Mouse (Mus musculus): ENCODE results near the gene Iqcf3. TPM values are rescaled to one million over a fixed set of nuclear protein-coding genes. Genes with fewer than 3 reads are reported as not detected.
"Not testable (repeated sequence)": the region's sequence is repeated elsewhere in the genome, so short reads cannot be mapped to it uniquely, and the experiment has no call there.

Iqcf3 gene
- not detected in 2 replicates for polyA plus RNA-seq (2015; fragmentation: Nextera tagmentation; extraction: Ambion mirVana)

DNA sequence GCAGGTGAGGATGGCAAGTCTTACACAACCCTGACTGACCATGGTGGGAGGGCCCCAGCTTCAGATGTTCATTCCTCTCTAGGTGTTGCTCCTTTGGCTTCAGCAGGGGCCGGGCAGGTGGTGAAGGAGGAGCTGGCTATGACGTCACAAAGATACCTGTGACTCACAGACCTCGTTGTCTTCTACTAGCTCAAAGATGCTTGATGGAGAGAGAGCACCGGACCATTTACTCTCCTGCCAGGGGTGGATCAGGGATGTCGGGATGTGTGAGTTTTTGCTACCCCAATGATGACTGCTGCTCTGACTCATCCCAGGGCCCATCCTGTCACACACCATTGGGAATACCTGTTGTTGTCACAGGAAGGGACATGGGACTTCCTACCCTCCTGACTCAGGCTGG is at the start of gene Iqcf3:
Gene Iqcf3, minus strand, starts transcription at position 101 of the 400 bp plus-strand sequence.
- Histone ChIP-seq H3K4me2 (no peak within 1 kb of the TSS), H3K9me3 (replicated peaks) (no peaks in the 10 kb centered on the region), H3K4me1 (no peaks in the 10 kb centered on the region), H3K9ac (replicated peaks) (no peak within 1 kb of the TSS), H3K27me3 (replicated peaks) (no peaks in the 10 kb centered on the region), H3K36me3 (no peaks in the 10 kb centered on the region), H3K4me3 (replicated peaks) (no peak within 1 kb of the TSS), H3K27ac (replicated peaks) (no peak within 1 kb of the TSS)
- WGBS = 94% methylated on average over 5 of the region's 5 CpGs
- ATAC-seq (ENCODE audit: low FRiP score) = no peak

DNA sequence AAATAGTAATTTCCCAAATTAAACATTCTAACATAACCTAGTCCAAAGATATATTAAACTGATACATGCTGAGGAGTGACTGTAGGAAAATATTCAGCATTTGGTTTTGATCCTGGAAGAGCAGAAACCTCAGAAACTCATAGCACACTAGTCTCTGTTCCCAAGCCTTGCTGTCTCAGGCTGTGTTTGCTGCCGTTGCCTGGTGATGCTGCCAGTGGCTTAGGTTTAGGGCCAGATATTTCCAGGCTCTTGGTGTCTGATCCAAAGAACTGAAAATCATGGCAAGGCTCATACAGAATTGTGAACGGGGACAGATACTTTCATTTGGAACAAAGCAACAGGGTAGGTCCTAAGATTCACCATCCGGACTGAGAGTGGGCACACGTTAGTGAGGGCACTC is 49.3 kb upstream of the Iqcf3 start:
- Histone ChIP-seq H3K27me3 (replicated peaks) (no peaks in the 10 kb centered on the region), H3K9me3 (replicated peaks) (no peaks in the 10 kb centered on the region), H3K9ac (replicated peaks) (no peak overlapping the region), H3K4me3 (replicated peaks) (no peak overlapping the region), H3K36me3 (no peaks in the 10 kb centered on the region), H3K27ac (replicated peaks) (no peak overlapping the region), H3K4me2 (no peak overlapping the region), H3K4me1 (no peaks in the 10 kb centered on the region)
- no peak for ATAC-seq (ENCODE audit: low FRiP score)
- 85% methylated on average over 4 of the region's 4 CpGs for WGBS

DNA sequence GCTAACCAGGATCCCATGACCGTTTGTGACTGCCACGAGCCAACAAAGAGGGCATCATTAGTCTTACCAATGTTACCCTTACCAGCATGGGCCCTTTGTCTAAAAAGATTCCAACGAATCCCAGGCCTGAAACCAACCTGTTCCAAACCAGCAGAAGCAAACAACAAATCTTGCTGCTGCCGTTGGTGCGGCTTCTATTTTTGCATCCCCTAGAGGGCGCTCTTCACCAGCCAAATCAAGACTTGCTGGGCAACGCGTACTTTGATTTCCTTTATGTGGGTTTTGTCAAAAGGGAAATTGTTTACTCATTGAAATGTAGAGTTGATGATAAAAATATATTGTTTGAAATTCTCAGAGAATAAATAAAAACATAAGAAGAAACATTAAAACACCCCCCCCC is 39.1 kb upstream of the Iqcf3 start:
- H3K36me3 ChIP-seq = no peaks in the 10 kb centered on the region
- no peak overlapping the region for H3K4me2 ChIP-seq
- H3K4me1 ChIP-seq = 0 out of 2 replicates have a peak, but pooled peaks cover 3% of the 10 kb centered on the region
- H3K4me3 ChIP-seq (replicated peaks) = no peak overlapping the region
- no peaks in the 10 kb centered on the region for H3K9me3 ChIP-seq (replicated peaks)
- no peak overlapping the region for H3K9ac ChIP-seq (replicated peaks)
- no peak for ATAC-seq (ENCODE audit: low FRiP score)
- H3K27me3 ChIP-seq (replicated peaks) = no peaks in the 10 kb centered on the region
- 22% methylated on average over 8 of the region's 8 CpGs for WGBS
- no peak overlapping the region for H3K27ac ChIP-seq (replicated peaks)

DNA sequence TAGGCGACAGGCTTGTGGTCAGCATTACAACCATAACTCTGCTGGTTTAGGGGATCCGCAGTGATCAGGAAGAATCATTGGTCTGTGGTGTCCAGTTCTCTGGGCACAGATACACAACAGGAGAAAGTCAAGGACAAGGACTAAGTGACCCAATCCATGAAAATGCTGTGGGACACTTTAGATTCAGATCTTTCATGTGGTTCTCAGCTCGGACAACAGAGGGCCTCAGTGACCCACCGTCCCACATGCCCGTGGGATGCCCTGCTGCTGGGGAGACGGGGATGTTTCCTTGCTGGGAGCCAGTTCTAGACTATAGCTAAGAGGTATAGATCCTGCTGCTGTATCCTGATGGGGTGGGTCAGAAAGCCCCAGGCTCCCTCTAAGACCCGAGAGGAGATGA is 37.0 kb upstream of the Iqcf3 start:
- Histone ChIP-seq H3K4me3 (replicated peaks) (no peak overlapping the region), H3K9me3 (replicated peaks) (no peaks in the 10 kb centered on the region), H3K4me1 (0 out of 2 replicates have a peak, but pooled peaks cover 4% of the 10 kb centered on the region), H3K4me2 (no peak overlapping the region), H3K9ac (replicated peaks) (no peak overlapping the region), H3K27me3 (replicated peaks) (no peaks in the 10 kb centered on the region), H3K36me3 (no peaks in the 10 kb centered on the region), H3K27ac (replicated peaks) (no peak overlapping the region)
- WGBS = 41% methylated on average over 7 of the region's 7 CpGs
- ATAC-seq (ENCODE audit: low FRiP score) = no peak

DNA sequence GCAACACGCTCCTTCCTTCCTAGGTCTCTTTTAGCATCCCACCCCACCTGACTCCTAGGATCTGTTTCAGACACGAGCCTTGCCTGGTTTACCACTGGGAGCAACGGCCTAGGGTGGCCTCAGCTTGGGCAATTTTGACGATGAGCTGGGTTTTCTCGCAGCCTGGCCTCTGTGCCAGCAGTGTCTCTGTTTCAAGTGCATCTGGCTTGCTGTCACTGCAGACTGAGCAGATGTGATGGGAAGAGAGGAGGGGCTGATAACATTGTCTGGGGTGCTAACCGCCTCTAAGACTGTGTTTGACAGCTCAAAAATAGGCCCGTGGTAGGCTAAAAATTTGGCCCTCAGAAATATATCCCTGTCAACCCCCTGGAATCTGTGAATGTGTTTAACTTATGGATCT is 34.4 kb upstream of the Iqcf3 start:
- no peak overlapping the region for H3K27ac ChIP-seq (replicated peaks)
- 69% methylated on average over 7 of the region's 7 CpGs for WGBS
- H3K4me1 ChIP-seq = 0 out of 2 replicates have a peak, but pooled peaks cover 4% of the 10 kb centered on the region
- no peak overlapping the region for H3K9ac ChIP-seq (replicated peaks)
- H3K27me3 ChIP-seq (replicated peaks) = no peaks in the 10 kb centered on the region
- no peaks in the 10 kb centered on the region for H3K9me3 ChIP-seq (replicated peaks)
- no peak for ATAC-seq (ENCODE audit: low FRiP score)
- H3K4me3 ChIP-seq (replicated peaks) = no peak overlapping the region
- H3K36me3 ChIP-seq = no peaks in the 10 kb centered on the region
- H3K4me2 ChIP-seq = no peak overlapping the region

DNA sequence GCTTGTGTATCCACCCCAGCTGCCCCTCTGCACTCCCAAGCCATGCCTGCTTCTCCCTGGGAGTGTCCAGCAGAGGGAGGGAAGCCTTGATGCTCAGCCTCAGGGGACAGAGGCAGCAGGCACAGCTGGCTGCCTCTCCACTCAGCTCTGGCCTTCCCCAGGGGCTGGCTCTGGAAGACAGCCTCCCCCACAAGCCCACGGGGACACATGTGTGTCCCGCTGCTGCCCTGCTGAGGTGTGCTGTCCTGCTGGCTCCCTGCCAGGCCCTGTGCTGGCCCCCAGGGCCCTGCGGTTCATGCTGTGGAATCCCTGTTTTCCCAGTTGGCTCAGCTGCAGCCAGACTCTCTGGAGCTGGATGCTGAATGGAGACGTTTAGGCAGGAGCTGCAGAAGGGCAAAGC is 34.0 kb upstream of the Iqcf3 start:
- not testable (repeated sequence) for H3K4me1 ChIP-seq; H3K9ac ChIP-seq (replicated peaks); H3K36me3 ChIP-seq; H3K27me3 ChIP-seq (replicated peaks); H3K4me2 ChIP-seq; ATAC-seq (ENCODE audit: low FRiP score); H3K9me3 ChIP-seq (replicated peaks); H3K4me3 ChIP-seq (replicated peaks); H3K27ac ChIP-seq (replicated peaks)
- WGBS = 24% methylated on average over 4 of the region's 4 CpGs

DNA sequence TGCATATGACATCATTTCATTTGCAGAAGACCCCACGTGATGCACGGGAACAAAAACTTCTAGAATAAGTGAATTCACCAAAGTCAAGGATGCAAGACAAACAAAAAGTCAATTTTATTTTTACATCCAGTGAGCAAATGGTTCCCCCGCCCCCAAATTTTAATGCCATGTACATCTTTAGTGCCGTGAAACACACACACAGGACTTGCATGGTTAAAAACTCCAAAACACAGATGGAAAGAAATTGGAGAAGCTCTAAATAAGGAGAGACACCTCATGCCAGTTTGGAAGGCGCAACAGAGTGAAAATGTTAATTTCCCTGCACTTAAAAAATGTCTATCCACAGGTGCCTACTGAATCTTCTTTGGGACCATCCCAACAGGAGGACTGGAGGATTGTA is 30.7 kb upstream of the Iqcf3 start:
- ATAC-seq (ENCODE audit: low FRiP score) = no peak
- H3K36me3 ChIP-seq = no peaks in the 10 kb centered on the region
- H3K4me2 ChIP-seq = no peak overlapping the region
- no peak overlapping the region for H3K27ac ChIP-seq (replicated peaks)
- no peaks in the 10 kb centered on the region for H3K27me3 ChIP-seq (replicated peaks)
- H3K4me3 ChIP-seq (replicated peaks) = no peak overlapping the region
- 0 out of 2 replicates have a peak, but pooled peaks cover 4% of the 10 kb centered on the region for H3K4me1 ChIP-seq
- no peak overlapping the region for H3K9ac ChIP-seq (replicated peaks)
- no peaks in the 10 kb centered on the region for H3K9me3 ChIP-seq (replicated peaks)
- WGBS = 90% methylated on average over 5 of the region's 5 CpGs

DNA sequence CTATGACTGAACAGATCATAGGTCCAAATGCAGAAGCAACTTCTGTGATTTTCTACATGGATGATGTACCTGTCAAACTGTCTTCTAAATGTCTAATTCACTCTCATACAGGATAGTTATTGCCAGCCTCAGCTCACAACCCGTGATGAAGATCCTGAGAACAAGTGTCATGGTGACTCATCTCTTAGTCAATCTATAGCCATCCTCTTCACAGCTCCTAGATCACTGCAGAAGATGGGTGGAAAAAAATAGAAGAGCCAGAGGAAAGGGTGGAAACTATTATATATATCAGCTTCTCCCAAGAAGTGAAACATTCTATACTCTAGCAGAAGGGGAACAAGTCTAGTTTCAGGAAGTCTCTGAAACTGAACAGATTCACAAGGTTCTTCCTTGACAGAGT is 21.1 kb upstream of the Iqcf3 start:
- H3K36me3 ChIP-seq = no peaks in the 10 kb centered on the region
- no peaks in the 10 kb centered on the region for H3K4me1 ChIP-seq
- no peak overlapping the region for H3K4me3 ChIP-seq (replicated peaks)
- H3K9me3 ChIP-seq (replicated peaks) = no peaks in the 10 kb centered on the region
- no peak overlapping the region for H3K27ac ChIP-seq (replicated peaks)
- no peaks in the 10 kb centered on the region for H3K27me3 ChIP-seq (replicated peaks)
- 82% methylated on average over 1 of the region's 1 CpGs for WGBS
- no peak for ATAC-seq (ENCODE audit: low FRiP score)
- H3K4me2 ChIP-seq = no peak overlapping the region
- H3K9ac ChIP-seq (replicated peaks) = no peak overlapping the region

DNA sequence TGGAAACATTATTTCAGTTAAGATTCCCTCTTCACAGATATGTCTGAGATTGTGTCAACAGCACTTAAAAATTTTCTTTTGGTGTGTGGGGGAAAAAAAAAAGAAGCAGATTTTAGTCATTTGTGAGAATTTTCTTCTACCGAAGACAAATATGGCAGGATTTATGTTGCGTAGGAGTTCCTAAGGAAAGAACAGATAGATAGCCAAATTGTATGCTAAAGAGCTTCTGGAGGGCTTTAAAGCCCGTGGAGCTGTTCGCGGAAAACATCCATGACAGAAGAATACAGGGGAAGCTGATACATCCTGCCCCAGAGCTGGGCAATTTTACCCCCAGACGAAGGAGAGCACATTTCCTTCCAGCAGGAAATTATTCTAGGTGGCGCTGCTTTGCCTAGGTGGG is 18.6 kb upstream of the Iqcf3 start:
- H3K4me1 ChIP-seq = no peaks in the 10 kb centered on the region
- H3K27me3 ChIP-seq (replicated peaks) = no peaks in the 10 kb centered on the region
- H3K4me2 ChIP-seq = no peak overlapping the region
- no peaks in the 10 kb centered on the region for H3K36me3 ChIP-seq
- H3K9ac ChIP-seq (replicated peaks) = no peak overlapping the region
- WGBS = 87% methylated on average over 7 of the region's 7 CpGs
- H3K4me3 ChIP-seq (replicated peaks) = no peak overlapping the region
- H3K9me3 ChIP-seq (replicated peaks) = no peaks in the 10 kb centered on the region
- no peak overlapping the region for H3K27ac ChIP-seq (replicated peaks)
- no peak for ATAC-seq (ENCODE audit: low FRiP score)

DNA sequence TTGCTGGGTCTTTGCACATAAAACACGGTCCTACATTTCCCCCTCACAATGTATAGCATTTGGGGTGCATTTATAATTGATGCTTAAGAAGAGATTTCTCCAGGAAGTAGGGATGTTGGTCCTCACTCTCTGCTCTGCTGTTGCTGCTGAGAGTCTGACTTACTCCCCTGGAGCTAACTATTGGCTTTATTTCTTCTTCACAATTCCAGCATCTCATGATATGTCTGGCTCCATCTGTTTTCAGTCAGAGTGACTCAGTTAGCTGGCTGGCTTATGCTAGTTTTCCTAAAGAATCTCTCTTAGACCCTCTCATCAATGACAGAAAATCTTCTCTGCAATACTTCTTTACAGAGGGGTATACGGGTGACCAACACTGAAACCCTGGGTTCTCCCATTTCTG is 14.7 kb upstream of the Iqcf3 start:
- Histone ChIP-seq H3K4me3 (replicated peaks) (no peak overlapping the region), H3K4me2 (no peak overlapping the region), H3K27ac (replicated peaks) (no peak overlapping the region), H3K4me1 (no peaks in the 10 kb centered on the region), H3K27me3 (replicated peaks) (no peaks in the 10 kb centered on the region), H3K9me3 (replicated peaks) (no peaks in the 10 kb centered on the region), H3K9ac (replicated peaks) (no peak overlapping the region), H3K36me3 (no peaks in the 10 kb centered on the region)
- no peak for ATAC-seq (ENCODE audit: low FRiP score)
- WGBS = 85% methylated on average over 2 of the region's 2 CpGs

DNA sequence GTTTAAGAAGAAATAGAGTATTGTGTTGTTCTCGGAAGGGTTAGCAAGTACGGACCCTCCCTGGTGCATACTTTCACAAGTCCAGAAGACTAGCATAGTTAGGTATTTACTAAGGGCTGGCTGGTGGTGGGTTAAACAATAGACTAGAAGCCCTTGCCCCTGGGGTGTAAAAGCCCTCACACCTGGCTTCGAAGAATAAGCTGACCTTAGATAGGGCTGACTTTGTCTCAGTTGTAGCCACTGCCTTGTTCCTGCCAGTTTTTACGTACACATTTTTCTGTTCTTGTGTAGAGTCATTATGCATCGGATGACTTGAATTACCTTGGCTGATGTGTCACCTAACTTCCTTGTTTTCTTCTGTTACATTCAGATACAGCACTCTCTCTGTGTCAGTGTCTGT is 11.9 kb upstream of the Iqcf3 start:
- Histone ChIP-seq H3K4me3 (replicated peaks) (no peak overlapping the region), H3K4me2 (no peak overlapping the region), H3K27me3 (replicated peaks) (no peaks in the 10 kb centered on the region), H3K27ac (replicated peaks) (no peak overlapping the region), H3K9ac (replicated peaks) (no peak overlapping the region), H3K36me3 (no peaks in the 10 kb centered on the region), H3K9me3 (replicated peaks) (no peaks in the 10 kb centered on the region), H3K4me1 (no peaks in the 10 kb centered on the region)
- ATAC-seq (ENCODE audit: low FRiP score) = no peak
- WGBS = 92% methylated on average over 5 of the region's 5 CpGs

DNA sequence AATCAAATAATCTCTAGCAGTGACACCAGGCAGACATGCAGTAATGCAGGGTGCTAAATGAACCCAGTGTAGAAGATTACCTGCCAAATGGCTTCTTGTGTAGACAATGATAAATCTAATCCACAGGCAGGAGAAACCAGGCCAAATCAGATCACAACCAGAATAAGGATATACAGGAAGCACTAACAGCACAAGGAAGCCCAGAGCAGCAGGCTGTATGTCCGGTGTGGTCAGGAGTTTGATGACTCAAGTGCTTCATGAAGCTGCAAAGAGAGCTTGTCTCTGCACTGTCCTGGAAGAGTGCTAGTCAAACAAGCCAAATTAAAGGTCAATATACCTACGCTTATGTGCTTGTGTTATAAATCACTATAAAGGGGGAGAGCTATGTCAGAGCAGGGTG is 10.8 kb upstream of the Iqcf3 start:
- WGBS = 97% methylated on average over 2 of the region's 2 CpGs
- Histone ChIP-seq H3K36me3 (no peaks in the 10 kb centered on the region), H3K27ac (replicated peaks) (no peak overlapping the region), H3K9me3 (replicated peaks) (no peaks in the 10 kb centered on the region), H3K27me3 (replicated peaks) (no peaks in the 10 kb centered on the region), H3K4me2 (no peak overlapping the region), H3K4me3 (replicated peaks) (no peak overlapping the region), H3K9ac (replicated peaks) (no peak overlapping the region), H3K4me1 (no peaks in the 10 kb centered on the region)
- no peak for ATAC-seq (ENCODE audit: low FRiP score)

DNA sequence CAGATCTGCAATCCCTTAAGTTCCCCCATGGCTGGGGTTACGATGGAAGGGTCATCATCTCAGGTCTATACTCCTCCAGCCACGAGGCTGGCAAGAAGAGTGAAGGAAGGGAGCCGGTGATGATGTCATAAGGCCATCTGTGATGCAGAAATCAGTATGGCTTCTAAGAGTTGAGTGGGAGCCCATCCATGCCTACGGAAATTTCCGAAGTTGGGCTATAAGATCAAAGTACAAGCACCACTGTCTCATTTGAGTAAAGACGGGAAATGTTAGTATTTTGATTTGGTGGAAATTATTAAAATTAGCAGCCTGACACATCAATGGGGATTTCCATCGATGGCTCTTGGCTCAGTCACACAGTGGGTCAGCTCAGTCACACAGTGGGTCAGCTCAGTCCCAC is 9.5 kb upstream of the Iqcf3 start, which contains the start of gene Iqcf4:
Gene Iqcf4, minus strand, starts transcription at position 101 of the 400 bp plus-strand sequence.
- H3K9me3 ChIP-seq (replicated peaks) = no peaks in the 10 kb centered on the region
- no peak within 1 kb of the TSS for H3K4me2 ChIP-seq
- H3K27me3 ChIP-seq (replicated peaks) = no peaks in the 10 kb centered on the region
- no peak within 1 kb of the TSS for H3K9ac ChIP-seq (replicated peaks)
- H3K36me3 ChIP-seq = no peaks in the 10 kb centered on the region
- no peak within 1 kb of the TSS for H3K27ac ChIP-seq (replicated peaks)
- WGBS = 93% methylated on average over 7 of the region's 7 CpGs
- H3K4me3 ChIP-seq (replicated peaks) = no peak within 1 kb of the TSS
- no peak for ATAC-seq (ENCODE audit: low FRiP score)
- no peaks in the 10 kb centered on the region for H3K4me1 ChIP-seq
